12 mouse cellular contexts compared by ENCODE assay signal in the genomic region with DNA sequence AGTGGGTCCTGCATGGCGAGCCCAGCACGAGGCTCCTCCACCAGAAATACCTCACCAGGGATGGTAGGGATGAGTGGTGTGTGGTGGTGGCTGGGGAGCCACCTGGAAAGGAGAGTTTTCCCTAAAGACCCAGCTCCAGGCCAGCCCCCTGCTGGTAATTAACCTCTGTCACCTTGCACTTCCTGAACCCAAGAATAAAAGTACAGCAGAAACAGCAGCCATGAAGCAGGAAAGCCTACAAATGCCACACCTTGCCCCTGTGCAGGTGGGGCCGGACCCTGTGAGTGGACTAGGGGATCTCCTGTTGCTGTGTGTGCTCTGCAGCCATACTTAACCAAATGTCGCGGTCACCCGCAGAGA.
"Had no signal": no experiment of that assay in that cellular context is flagged by ENCODE, and none has a peak within 500 bp of the region (broad histone marks: within the 10 kb centered on the region; RNA-seq: fewer than 3 reads in every experiment).

No protein-coding gene starts in this region.

- ATAC-seq: liver, postnatal 0 days had no signal

- H3K27ac ChIP-seq: limb, embryonic 12.5 days; liver, embryonic 13.5 days; midbrain, embryonic 10.5 days; neural tube, embryonic 12.5 days had no signal

- H3K4me2 ChIP-seq: limb, embryonic 12.5 days; liver, embryonic 13.5 days; neural tube, embryonic 12.5 days had no signal

- H3K4me3 ChIP-seq: limb, embryonic 12.5 days; liver, embryonic 13.5 days; midbrain, embryonic 10.5 days; neural tube, embryonic 12.5 days had no signal

- H3K9me3 ChIP-seq: limb, embryonic 12.5 days; liver, embryonic 13.5 days; midbrain, embryonic 10.5 days; neural tube, embryonic 12.5 days had no signal

- H3K36me3 ChIP-seq: limb, embryonic 12.5 days; liver, embryonic 13.5 days; midbrain, embryonic 10.5 days; neural tube, embryonic 12.5 days had no signal

- H3K27me3 ChIP-seq: neural tube, embryonic 12.5 days had no signal

- H3K9ac ChIP-seq: limb, embryonic 12.5 days; liver, embryonic 13.5 days; liver, postnatal 0 days; neural tube, embryonic 12.5 days had no signal

- DNase-seq: layer of hippocampus, adult 9-11 months; layer of hippocampus, postnatal 36 days; liver; liver, embryonic 13.5 days; liver, postnatal 0 days; midbrain, embryonic 14.5 days; spleen, adult 18-20 months; thymus, adult 18-20 months; thymus, postnatal 14 days had no signal
